Mouse (Mus musculus) monocyte, adult 2 months (primary cell): ENCODE results near the gene Pex16.

Source experiments
- DNase-seq, 2 experiments: peaks; one replicate each; pipeline ENCODE4 v3.0.0; 2022; ENCODE audit warnings: low spot score in 2 of 2, low read depth in 1 of 2

Gene Pex16

GRCm38 (mm10) chr2:92408309-92409045, 34.0 kb downstream of the Pex16 start:
- DNase-seq: no peak

DNA sequence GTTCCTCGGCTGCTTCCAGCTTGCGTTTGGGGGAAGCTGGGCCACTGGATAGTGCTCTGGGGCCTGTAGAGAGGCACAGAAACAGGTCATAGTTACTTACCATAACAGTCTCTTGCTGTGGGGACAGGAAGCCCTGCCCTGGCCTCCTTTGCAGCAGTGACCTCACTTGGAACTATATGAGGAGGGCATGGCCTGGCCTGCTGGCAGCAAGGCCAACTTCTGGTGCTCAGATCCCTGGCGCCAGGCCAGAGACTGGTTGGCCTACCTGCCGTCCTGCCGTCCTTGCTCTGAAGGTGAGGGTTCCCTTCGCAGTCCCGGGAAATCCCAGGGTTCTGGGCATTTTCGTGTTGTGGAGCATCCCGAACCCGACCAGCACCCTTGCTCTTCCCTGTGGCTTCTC, 37.2 kb downstream of the Pex16 start:
- no peak for DNase-seq

DNA sequence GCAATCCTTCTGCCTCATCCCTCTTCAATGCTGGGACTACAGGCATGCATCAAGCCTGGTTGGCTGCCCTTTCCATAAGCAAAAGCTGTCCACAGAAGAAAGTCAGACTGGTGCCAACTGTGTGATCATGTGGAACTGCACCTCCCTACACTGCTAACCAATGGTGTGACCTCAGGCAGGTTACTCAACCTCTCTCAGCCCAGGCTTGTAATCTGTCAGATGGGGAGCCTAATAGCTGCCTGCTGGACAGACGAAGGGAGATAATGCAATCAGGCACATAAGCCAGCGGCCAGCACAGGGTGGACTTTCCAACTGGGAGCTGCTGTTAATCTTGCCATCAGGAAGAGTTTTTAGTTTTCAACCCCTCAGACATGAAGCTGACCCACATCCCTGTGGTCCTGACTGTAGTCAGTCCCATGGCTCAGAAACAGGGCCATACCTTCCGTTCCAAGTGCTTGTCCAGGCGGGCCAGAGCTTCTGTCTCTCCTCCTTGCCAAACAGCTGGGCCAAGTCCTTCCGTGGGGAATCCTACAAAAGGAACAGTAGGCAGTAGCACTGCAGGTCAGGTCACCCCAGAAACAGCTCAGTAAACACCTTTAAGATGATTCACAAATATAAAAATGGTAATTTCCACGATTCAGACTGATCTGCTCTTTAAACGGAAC, 47.4 kb downstream of the Pex16 start:
- no peak for DNase-seq

GRCm38 (mm10) chr2:92422388-92423135, 48.1 kb downstream of the Pex16 start:
- DNase-seq: no peak

- no peak for DNase-seq
Measured at GRCm38 (mm10) chr2:92423156-92423555, 48.7 kb downstream of the Pex16 start.

DNA sequence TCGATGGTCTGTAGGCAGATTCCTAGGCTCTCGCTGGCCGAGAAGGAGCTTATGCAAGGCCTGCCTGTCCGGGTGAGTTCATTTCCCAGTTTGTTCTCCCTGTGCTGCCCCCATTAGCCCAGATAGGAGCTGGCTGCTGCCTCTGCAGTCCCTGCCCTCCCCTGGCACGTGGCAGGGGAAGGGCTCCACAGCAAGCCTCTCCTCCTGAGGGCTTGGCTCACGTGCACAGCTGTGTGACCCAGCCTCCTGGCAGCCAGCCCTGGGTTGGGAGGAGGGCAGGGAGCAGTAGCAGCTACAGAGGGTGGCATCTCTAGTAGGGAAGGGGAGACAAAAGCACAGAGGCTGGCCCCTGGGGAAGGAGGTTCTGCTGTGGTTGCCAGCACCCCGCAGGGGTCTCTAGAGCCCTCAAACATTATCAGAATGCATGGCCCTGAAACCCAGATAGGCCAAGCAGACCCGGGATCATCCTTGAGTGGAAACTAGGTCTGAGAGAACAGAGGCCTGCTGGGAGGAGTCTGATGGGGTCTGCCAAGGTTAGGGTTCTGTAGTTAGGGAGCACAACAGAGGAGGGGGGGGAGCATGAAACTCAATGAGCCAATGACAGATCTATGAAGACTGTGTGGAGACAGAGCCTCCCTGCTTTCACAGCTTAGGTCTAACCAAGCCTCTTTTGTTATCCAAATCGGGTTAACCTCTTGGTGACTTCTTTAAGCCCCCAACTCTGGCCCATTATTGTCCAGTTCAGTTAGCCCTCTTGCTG, 49.4 kb downstream of the Pex16 start:
- DNase-seq: no peak

DNA sequence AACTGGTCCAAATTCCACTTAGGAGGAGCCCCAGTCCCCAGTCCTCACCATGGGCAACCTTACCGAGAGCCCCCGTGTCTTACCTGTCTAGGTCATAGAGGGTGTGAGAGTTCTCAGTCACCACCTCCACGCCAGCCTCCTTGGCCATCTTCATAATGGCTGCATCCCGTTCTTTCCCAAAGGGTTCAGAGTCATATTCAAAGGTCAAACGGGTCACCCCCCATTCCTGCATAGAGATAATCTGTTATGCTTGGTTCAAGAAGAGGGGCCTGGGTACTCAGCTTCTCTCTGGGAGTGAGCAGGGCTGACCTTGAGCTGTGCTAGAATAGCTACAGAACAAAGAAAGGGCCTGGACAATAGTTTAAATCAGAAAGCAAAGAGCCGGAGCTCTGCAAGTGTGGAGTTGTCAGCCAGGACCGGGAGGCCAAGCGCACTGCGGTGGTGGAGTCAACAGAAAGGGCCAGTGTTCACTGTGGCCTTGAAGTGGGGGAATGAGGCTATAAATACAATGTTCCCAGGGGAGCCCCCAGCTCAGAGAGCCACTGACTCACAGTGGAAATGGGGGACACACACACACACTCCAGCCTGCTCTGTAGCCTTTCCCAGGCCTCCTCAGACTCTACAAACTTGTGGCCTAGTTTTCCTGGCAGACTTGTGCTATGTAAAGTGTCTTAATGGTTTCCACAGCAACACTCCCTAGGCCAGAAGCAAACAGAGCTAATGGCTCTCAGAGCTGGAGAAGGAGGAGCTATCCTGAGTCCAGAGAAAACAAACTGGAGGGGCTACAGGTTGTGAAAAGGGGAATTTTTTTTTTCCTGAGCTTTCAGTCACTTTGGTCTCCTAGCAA, 50.2 kb downstream of the Pex16 start:
- no peak for DNase-seq

DNA sequence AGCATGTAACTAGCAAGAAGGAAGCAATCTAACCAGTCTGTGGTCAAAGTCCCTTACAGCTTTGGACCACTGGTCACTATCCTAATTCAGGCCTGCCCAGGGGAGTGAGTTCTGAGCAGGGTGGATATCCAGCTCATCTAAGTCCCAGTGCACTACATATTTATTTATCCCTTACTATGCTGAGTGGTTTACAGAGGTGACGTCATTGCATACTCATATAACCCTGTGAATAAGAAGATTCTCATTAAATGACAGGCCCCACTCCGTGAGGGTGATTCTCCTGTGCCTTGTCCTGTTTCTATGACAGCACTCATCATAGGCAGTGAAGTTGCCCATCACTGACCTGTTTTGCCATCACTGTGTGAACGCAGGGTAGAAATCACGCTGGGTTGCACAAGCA, 50.9 kb downstream of the Pex16 start:
- DNase-seq: no peak

GRCm38 (mm10) chr2:92426426-92426825, 52.0 kb downstream of the Pex16 start:
- DNase-seq: no peak

DNA sequence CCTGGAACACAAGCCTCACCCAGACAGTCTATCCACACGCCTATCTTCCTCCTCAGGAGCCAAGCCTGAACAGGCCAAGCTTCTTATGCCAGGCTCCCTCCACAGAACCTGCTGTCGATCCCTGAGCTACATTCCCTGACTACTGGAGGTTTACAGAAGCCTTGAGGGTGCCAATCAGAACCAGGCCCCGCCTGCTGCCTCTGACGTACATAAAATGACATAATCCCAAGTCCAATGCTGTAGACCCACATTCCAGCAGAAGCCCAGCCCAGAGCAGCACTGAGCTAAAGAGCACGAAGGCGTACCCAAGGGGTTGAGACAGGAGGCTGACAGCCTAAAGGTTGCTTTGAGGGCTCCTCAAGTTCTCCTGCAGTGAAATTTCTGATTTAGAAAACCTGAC, 53.4 kb downstream of the Pex16 start:
- DNase-seq: no peak

GRCm38 (mm10) chr2:92430089-92430488, 55.6 kb downstream of the Pex16 start:
- no peak for DNase-seq
